ENCODE assay signal across 21 mouse cellular contexts in genomic region chr5:93051041-93051440, GRCm38 (mm10). TPM values are rescaled to one million over a fixed set of nuclear protein-coding genes. Genes with fewer than 3 reads are reported as not detected.
DNase-seq lines count a peak whose midpoint lies in the region; ATAC-seq and TF ChIP-seq lines count a peak whose summit lies in the region.
"Had no signal": no experiment of that assay in that cellular context is flagged by ENCODE, and none has a peak within 500 bp of the region (broad histone marks: within the 10 kb centered on the region; RNA-seq: fewer than 3 reads in every experiment).

No protein-coding gene starts in this region.

- no peaks in the 10 kb centered on the region for H3K79me2 ChIP-seq in CH12.LX (replicated peaks; ENCODE audit: control insufficient read depth, extremely low read depth, insufficient read depth, poor library complexity, severe bottlenecking)

- H3K4me3 ChIP-seq in layer of hippocampus, adult 2 months: no peak overlapping the region
- H3K4me3 ChIP-seq in CH12.LX (replicated peaks in 1 of 3; ENCODE audit: low read depth in 2 of 3, low read length in 2 of 3, poor library complexity in 1 of 3): no peak overlapping the region
- H3K4me3 ChIP-seq: hindbrain, embryonic 15.5 days; limb, embryonic 13.5 days; stomach, embryonic 15.5 days had no signal

- dilution Hi-C loops in CH12.LX (cut with MboI; ENCODE audit: extremely low pct_ligation_motif_present, extremely low pct_unique_long_range_greater_than_20kb, low sequenced_read_pairs): no loop called here

- H3K27ac ChIP-seq in layer of hippocampus, adult 2 months: no peak overlapping the region
- H3K27ac ChIP-seq in CH12.LX (ENCODE audit: insufficient read depth, low read depth): no peak overlapping the region
- H3K27ac ChIP-seq: hindbrain, embryonic 15.5 days; limb, embryonic 13.5 days; stomach, embryonic 15.5 days had no signal

- H3K27me3 ChIP-seq in CH12.LX (replicated peaks): peaks cover 2% of the 10 kb centered on the region

- peak; percentile 13; the same call in 1 of the 2 replicates for TF ChIP-seq CTCF in layer of hippocampus, adult 2 months (conservative IDR thresholded peaks at IDR 0.05)
- peak in 1 of 2 experiments; percentile 34; a peak in 1 of 4 replicates for TF ChIP-seq CTCF in CH12.LX (conservative IDR thresholded peaks at IDR 0.05 in 1 of 2, IDR thresholded peaks at IDR 0.05 in 1 of 2; ENCODE audit: low read depth in 2 of 2, low read length in 2 of 2)

- peak; percentile 16 for DNase-seq in cerebellum, adult 8-10 months
- no peak for DNase-seq in layer of hippocampus, adult 2 months (ENCODE audit: low spot score in 2 of 2)
- no peak for DNase-seq in layer of hippocampus, postnatal 25 days (ENCODE audit: extremely low spot score in 1 of 2, low spot score in 1 of 2)
- no peak for DNase-seq in CH12.LX (ENCODE audit: extremely low read depth)
- DNase-seq in cerebellum, postnatal 14 days: peak; percentile 15 to 31
- no peak for DNase-seq in frontal cortex, adult 2 months (ENCODE audit: extremely low spot score in 1 of 2, low spot score in 1 of 2)
- DNase-seq in heart, adult 8-10 months (ENCODE audit: low spot score): no peak
- DNase-seq: adrenal gland, postnatal 36 days; heart, adult 18-20 months; heart, postnatal 10 days; lung, postnatal 10 days; retina, postnatal 1 day; thymus, postnatal 25 days had no signal

- TF ChIP-seq RAD21 in CH12.LX (IDR thresholded peaks at IDR 0.05; ENCODE audit: low read depth, low read length): peak; percentile 27

- no peaks in the 10 kb centered on the region for H3K9me3 ChIP-seq in CH12.LX (replicated peaks; ENCODE audit: low read length)
- H3K9me3 ChIP-seq: hindbrain, embryonic 15.5 days; limb, embryonic 13.5 days; stomach, embryonic 15.5 days had no signal

- H3K36me3 ChIP-seq in CH12.LX (replicated peaks in 1 of 2; ENCODE audit: control insufficient read depth in 1 of 2, insufficient read depth in 1 of 2, low read length in 1 of 2): no peaks in the 10 kb centered on the region
- H3K36me3 ChIP-seq: hindbrain, embryonic 15.5 days; limb, embryonic 13.5 days; stomach, embryonic 15.5 days had no signal

- no peak for ATAC-seq in cerebellum, adult (ENCODE audit: insufficient number of reproducible peaks, low FRiP score, low TSS enrichment)
- ATAC-seq: forebrain, embryonic 14.5 days had no signal

- in situ Hi-C loops in CH12.LX (cut with MboI; ENCODE audit: low pct_ligation_motif_present, low pct_unique_long_range_greater_than_20kb, low sequenced_read_pairs): no loop called here

- H3K9ac ChIP-seq in CH12.LX (ENCODE audit: insufficient read depth, low read depth): no peak overlapping the region
- H3K9ac ChIP-seq: hindbrain, embryonic 15.5 days; limb, embryonic 13.5 days; stomach, embryonic 15.5 days had no signal

- no peak overlapping the region for H3K4me2 ChIP-seq in CH12.LX (ENCODE audit: insufficient read depth, low read depth, poor library complexity, severe bottlenecking)
- H3K4me2 ChIP-seq: hindbrain, embryonic 15.5 days; limb, embryonic 13.5 days; stomach, embryonic 15.5 days had no signal

- TF ChIP-seq POLR2A in CH12.LX (IDR thresholded peaks at IDR 0.05; ENCODE audit: low read depth, low read length): no peak

- H3K4me1 ChIP-seq in CH12.LX (ENCODE audit: control insufficient read depth in 1 of 2, insufficient read depth in 2 of 2): no peaks in the 10 kb centered on the region
- H3K4me1 ChIP-seq: hindbrain, embryonic 15.5 days; limb, embryonic 13.5 days; stomach, embryonic 15.5 days had no signal

- no peak for TF ChIP-seq EP300 in CH12.LX (IDR thresholded peaks at IDR 0.05; ENCODE audit: low read length)

TF ChIP-seq in CH12.LX, 34 proteins besides CTCF, POLR2A, EP300 and RAD21:
- no peak for TF ChIP-seq POLR2AphosphoS2 (IDR thresholded peaks at IDR 0.05; ENCODE audit: low read depth, low read length)
- no peak for TF ChIP-seq USF2 (conservative IDR thresholded peaks at IDR 0.05; ENCODE audit: low read depth, low read length)
- no peak for TF ChIP-seq ZNF384 (IDR thresholded peaks at IDR 0.05; ENCODE audit: low read depth, low read length)
- no peak for TF ChIP-seq CHD2 (IDR thresholded peaks at IDR 0.05; ENCODE audit: low read length)
- TF ChIP-seq PAX5 (IDR thresholded peaks at IDR 0.05; ENCODE audit: low read length): no peak

RNA-seq across cellular contexts. Expression of gene Sowahb, which starts 6.2 kb away (rescaled TPM):
- total RNA-seq in layer of hippocampus, adult 2 months (2021): 1 to 10 TPM; 2.0 to 2.2 TPM
- 1 to 10 TPM; 1.4 to 2.1 TPM for total RNA-seq in layer of hippocampus, postnatal 25 days (2021)
- total RNA-seq in CH12.LX (2012; rRNA removed) (not detected in 2 replicates), CH12.LX (2014; rRNA removed) (not detected in 2 replicates)
- polyA plus RNA-seq in CH12.LX (2012; ENCODE audit: insufficient read length, low read depth): not detected in 2 replicates
- 5.2 and 5.4 TPM in 2 replicates for polyA plus RNA-seq in frontal cortex, adult 2 months (2012; rRNA removed)
- under 1 TPM; 0.05 to 0.22 (median 0.12) TPM for total RNA-seq in heart, adult 8-10 months (2022)
- total RNA-seq: adrenal gland, postnatal 36 days; megakaryocyte-erythroid progenitor cell, adult 5-6 weeks; monocyte, adult 5-6 weeks had no signal
- polyA plus RNA-seq: hindbrain, embryonic 15.5 days; neural tube, embryonic 14.5 days had no signal

RNA-seq across cellular contexts. Expression of gene Sept11, which starts 42.2 kb away (rescaled TPM):
- 100 to 1,000 TPM; 107 to 115 TPM for total RNA-seq in layer of hippocampus, adult 2 months (2021)
- 100 to 1,000 TPM in 1 of 2 experiments, 10 to 100 TPM in 1; 98.9 to 113 TPM for total RNA-seq in layer of hippocampus, postnatal 25 days (2021)
- total RNA-seq in CH12.LX (2012; rRNA removed): 72.3 and 76.5 TPM in 2 replicates
- 66.5 and 78.5 TPM in 2 replicates for total RNA-seq in CH12.LX (2014; rRNA removed)
- polyA plus RNA-seq in CH12.LX (2012; ENCODE audit: insufficient read length, low read depth): 138 and 159 TPM in 2 replicates
- 140 and 147 TPM in 2 replicates for polyA plus RNA-seq in frontal cortex, adult 2 months (2012; rRNA removed)
- total RNA-seq in heart, adult 8-10 months (2022): 10 to 100 TPM; 23.6 to 29.9 (median 25.5) TPM

Comparison
In these comparisons a context has a peak if more than half of its experiments do, and no peak if none do; other contexts are left out.
1. DNase-seq: peak in cerebellum, adult 8-10 months (single experiment) and cerebellum, postnatal 14 days (2 of 2); none in layer of hippocampus, adult 2 months (0 of 2), layer of hippocampus, postnatal 25 days (0 of 2), CH12.LX (single experiment), frontal cortex, adult 2 months (0 of 2) and heart, adult 8-10 months (single experiment).